ENCODE assay signal across 8 mouse cellular contexts in the genomic region with DNA sequence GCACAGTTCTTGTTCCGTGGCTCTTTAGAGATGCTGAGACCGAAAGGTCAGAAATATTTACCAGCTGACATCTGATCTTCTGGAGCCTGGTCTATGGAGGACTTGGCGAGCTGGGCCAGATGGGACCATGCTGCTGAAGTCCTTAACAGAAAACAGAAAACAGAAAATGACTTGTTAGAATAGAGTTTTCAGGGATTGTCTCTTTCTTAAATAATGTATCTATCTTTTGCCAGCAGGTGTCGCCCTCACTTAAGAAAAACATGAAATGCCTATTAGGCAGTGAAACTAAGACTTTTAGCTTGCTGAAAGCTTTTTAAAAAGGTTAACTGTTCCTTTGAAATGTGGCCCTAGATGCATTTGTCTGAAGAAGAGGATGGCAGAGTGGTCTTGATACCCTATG. TPM values are rescaled to one million over a fixed set of nuclear protein-coding genes. Genes with fewer than 3 reads are reported as not detected.
DNase-seq lines count a peak whose midpoint lies in the region; ATAC-seq and TF ChIP-seq lines count a peak whose summit lies in the region.

No protein-coding gene starts in this region.

- H3K4me1 ChIP-seq in heart, adult 2 months (ENCODE audit: control insufficient read depth, insufficient read depth, low read length): peaks cover 15% of the 10 kb centered on the region
- H3K4me1 ChIP-seq in heart, embryonic 12.5 days (replicated peaks): peaks cover 49% of the 10 kb centered on the region

- no peak overlapping the region for H3K9ac ChIP-seq in heart, adult 2 months (ENCODE audit: low read depth, low read length)
- H3K9ac ChIP-seq in heart, embryonic 12.5 days: no peak overlapping the region

- H3K36me3 ChIP-seq in heart, adult 2 months (ENCODE audit: control insufficient read depth, insufficient read depth, low read length): peaks cover 6% of the 10 kb centered on the region
- H3K36me3 ChIP-seq in heart, embryonic 12.5 days: peaks cover 18% of the 10 kb centered on the region

- no peak overlapping the region for H3K4me2 ChIP-seq in heart, embryonic 12.5 days

- no peak overlapping the region for H3K4me3 ChIP-seq in heart, adult 2 months
- H3K4me3 ChIP-seq in heart, embryonic 12.5 days: no peak overlapping the region

- H3K9me3 ChIP-seq in heart, embryonic 12.5 days (replicated peaks): no peaks in the 10 kb centered on the region

- H3K27me3 ChIP-seq in heart, adult 2 months (ENCODE audit: control insufficient read depth, insufficient read depth, low read length): no peaks in the 10 kb centered on the region
- H3K27me3 ChIP-seq in heart, embryonic 12.5 days (replicated peaks): no peaks in the 10 kb centered on the region

- no peaks in the 10 kb centered on the region for H3K79me2 ChIP-seq in heart, adult 2 months (replicated peaks; ENCODE audit: control insufficient read depth, insufficient read depth, low read length)

- DNase-seq in heart, adult 2 months: peak; percentile 38 to 58
- DNase-seq in testis, postnatal 10 days (ENCODE audit: low spot score): peak; percentile 73
- no peak for DNase-seq in testis, postnatal 14 days (ENCODE audit: low spot score)
- peak; percentile 66 to 72 for DNase-seq in cerebellum, postnatal 14 days
- DNase-seq in hindlimb bud, embryonic 11.5 days (ENCODE audit: extremely low spot score, low read depth, low spot score): peak; percentile 30
- DNase-seq in naive thymus-derived CD4-positive, alpha-beta T cell, adult 2 months (ENCODE audit: low read depth): peak; percentile 86

- WGBS in heart, adult 2 months: 60% methylated on average over 4 of the region's 4 CpGs
- 62% methylated on average over 4 of the region's 4 CpGs for WGBS in heart, embryonic 12.5 days

- no peak for TF ChIP-seq EP300 in heart, adult 2 months (IDR thresholded peaks at IDR 0.05; ENCODE audit: insufficient read depth, low read depth, low read length)

- intact Hi-C loops in heart, adult 2 months (cut with DNase I): loop anchor here (1.0 to 5.0 kb wide), 3 partner anchors 77 to 322 kb away; no protein-coding TSS in a partner anchor

- no peak for ATAC-seq in heart, embryonic 12.5 days (ENCODE audit: insufficient number of reproducible peaks, low FRiP score)
- ATAC-seq in granulocyte monocyte progenitor cell, adult 5-6 weeks (replicated peaks; ENCODE audit: poor library complexity, severe bottlenecking): no peak

- TF ChIP-seq POLR2A in heart, adult 2 months (IDR thresholded peaks at IDR 0.05; ENCODE audit: insufficient read depth, low read depth, low read length): no peak

- peak overlapping the region; percentile 28; the same call in 1 of the 2 replicates for H3K27ac ChIP-seq in heart, adult 2 months
- H3K27ac ChIP-seq in heart, embryonic 12.5 days (ENCODE audit: poor library complexity, severe bottlenecking): no peak overlapping the region

- TF ChIP-seq CTCF in heart, adult 2 months (IDR thresholded peaks at IDR 0.05): peak; percentile 83

RNA-seq across cellular contexts. Expression of a gene that starts 55.2 kb away (rescaled TPM):
- total RNA-seq in heart, adult 2 months (2021): 10 to 100 TPM; 28.5 to 30.3 TPM
- polyA plus RNA-seq in heart, adult 2 months (2012; rRNA removed): 17.7 and 27.3 TPM in 2 replicates
- polyA plus RNA-seq in heart, embryonic 12.5 days (2016; fragmentation: Nextera tagmentation; extraction: Ambion mirVana): 7.6 and 8.2 TPM in 2 replicates
- total RNA-seq in granulocyte monocyte progenitor cell, adult 5-6 weeks (2014; fragmentation: Nextera tagmentation): 21.9 and 24.4 TPM in 2 replicates
- 22.7 and 23.5 TPM in 2 replicates for total RNA-seq in granulocyte monocyte progenitor cell, adult 5-6 weeks (2017)
